Mouse (Mus musculus) naive thymus-derived CD4-positive, alpha-beta T cell, adult 2 months (primary cell): ENCODE data around the gene Pip4k2c.

Experiments
- DNase-seq: peaks from one replicate; pipeline ENCODE4 v3.0.0-alpha.2; 2011; ENCODE audit warnings: low read depth

Gene Pip4k2c

DNA sequence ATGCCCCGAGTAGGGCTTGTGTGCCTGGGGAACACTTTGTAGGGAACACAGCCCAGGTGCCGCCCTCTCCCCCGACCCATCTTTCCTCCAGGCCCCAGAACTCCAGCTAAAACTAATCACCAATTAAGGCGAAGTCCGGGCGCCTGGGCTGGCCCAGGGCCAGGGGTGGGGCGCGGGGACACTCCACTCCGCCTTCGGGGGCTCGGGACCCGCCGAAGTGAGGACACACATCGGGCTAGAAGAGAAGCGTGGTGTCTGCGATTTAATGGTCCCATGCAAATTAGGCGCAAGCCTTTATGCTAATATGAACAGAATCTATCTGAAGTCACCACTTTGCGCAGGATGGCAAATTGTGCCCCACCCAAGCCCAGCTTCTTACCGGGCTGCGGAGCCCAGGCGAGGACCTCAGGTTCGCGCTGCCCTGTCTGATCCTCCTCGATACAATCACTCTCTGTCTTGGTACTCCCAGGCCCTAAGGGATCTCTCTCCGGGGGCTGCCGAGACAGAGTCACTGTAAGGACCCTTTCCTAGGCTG is 22.2 kb downstream of the Pip4k2c start:
- DNase-seq: peak; percentile 50

DNA sequence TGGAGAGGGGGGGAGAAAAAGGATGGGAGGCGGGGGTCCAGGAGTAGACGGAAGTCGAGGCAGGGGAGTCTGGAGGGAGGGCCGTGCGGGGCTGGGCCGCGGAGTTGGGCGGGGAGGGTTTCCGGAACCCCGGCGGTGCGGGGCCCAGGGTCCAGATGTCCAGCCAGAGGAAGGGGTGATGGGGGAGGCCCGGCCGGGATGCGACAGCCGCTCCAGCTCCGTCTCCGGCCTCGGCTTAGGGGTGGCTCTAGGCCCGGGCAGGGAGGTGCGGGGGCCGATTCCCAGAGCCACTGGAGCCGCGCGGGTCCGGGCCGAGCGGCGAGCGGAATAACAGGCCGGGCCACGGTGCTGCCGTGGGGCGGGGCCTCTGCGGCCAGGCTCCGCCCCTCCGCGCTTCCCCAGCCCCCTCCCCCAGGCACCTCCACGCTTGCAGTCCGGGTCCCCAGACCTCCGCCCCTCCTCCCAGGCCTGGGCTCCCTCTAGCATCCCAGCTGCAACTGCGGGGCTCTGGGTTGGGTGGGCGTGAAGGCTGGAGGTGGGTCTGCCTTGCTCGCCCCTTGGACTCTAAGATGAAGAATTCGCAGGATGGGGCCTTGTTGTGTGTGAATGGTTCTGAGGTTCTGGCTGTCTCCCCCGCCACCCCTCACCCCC is 22.8 kb downstream of the Pip4k2c start:
- DNase-seq: peak; percentile 45

DNA sequence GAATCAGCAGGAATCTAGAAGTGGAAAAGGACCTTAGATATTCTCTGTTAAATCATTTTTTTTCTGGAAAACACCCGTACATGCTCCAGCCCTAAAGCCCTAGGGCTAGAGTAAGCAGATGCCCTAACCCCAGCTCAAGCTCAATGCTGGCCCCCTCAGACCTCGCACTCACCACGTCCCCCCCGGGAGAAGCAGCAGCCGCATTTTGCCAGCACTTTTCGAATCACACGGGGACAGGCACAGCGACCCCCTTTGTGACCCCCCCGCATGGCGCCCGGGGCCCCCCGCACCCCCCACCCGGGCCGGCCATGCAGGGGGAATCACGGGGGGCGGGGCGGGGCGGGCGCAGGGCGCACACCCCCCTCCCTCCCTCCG is 23.3 kb downstream of the Pip4k2c start:
- DNase-seq: peak; percentile 13

DNA sequence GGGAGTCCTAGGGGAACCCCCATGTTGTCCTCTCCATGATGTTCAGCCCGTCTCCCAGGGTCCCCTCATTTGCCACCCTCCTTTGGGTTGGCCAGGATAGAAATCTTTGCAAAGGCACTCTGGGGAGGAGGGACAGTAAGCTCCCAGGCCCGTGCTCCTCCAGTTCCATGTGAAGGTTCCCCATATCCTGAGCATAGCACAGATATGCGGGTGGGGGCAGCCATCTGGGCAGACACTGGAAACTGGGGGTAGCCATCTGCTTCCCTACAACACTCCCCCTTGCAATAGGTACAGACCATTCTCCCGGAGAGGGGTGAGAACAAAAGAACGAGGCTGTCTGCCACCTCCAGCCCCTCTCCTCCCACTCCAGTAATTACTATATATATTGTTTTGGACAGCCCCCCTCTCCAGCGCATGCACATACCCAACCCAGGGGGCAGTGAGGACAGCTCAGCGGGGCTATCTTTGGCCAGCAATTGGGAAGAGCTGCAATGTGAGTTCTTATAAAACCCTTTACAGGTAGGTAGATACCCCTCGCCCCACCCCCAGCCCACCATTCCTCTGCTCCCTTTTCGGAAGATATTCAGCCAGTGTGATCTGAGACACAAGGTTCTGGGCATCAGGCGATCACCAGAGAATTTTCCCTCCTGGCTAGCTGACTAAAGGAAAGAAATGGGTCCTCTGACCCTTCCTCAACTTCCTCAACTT is 23.9 kb downstream of the Pip4k2c start:
- peak; percentile 8 for DNase-seq

DNA sequence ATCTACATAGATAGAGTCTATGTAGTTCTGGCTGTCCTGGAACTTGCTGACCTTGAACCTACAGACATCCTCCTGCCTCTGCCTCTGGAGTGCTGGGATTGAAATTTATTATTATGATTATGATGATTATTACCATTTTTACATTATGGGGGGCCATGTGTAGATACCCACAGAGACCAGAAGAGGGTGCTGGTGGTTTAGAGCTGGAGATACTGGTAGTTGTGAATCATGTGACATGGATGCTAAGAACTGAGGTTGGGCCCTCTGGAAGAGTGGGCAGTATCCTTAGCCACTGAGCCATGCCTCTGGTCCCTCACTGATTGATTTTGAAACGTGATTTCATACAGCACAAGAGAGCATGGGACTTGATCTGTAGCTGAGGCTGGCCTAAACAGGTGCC is 24.9 kb downstream of the Pip4k2c start:
- DNase-seq: peak; percentile 39

DNA sequence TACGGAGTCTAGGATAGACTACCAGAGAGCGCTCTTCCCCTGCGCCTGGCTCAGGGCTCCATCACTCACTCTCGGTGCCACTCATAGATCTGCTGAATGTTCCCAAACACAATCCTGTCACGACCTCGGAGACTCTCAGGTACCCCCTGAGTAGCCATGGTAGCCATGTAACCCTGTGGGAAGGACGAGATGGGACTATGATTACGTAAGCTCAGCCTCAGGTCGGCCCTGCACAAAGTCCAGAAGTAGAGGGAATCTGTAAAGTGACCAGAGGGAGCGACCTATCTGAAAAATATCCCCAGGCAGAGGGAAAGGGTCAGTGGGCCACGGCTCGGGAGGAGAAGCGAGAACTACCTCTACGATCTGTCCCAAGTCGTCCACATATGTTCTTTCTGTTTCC is 25.9 kb downstream of the Pip4k2c start:
- no peak for DNase-seq

DNA sequence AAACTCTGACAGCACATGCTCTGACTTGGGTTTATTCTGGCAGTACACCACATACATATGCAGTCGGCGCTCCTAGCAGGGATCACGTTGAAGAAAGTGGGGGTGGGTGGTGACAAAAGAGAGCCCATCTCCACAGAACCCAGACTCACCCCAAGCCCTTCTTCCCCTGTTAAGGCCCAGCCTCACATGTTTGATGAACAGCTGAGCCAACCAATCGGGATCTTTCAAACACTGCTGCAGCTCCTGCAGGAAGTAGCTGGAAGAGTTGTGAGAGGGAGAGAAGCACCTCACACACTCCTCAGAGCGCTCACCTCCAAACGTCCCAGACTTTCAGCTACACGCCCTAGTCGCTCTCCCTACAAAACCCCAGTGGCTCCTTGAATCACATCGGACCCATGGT is 26.3 kb downstream of the Pip4k2c start:
- DNase-seq: peak; percentile 19

DNA sequence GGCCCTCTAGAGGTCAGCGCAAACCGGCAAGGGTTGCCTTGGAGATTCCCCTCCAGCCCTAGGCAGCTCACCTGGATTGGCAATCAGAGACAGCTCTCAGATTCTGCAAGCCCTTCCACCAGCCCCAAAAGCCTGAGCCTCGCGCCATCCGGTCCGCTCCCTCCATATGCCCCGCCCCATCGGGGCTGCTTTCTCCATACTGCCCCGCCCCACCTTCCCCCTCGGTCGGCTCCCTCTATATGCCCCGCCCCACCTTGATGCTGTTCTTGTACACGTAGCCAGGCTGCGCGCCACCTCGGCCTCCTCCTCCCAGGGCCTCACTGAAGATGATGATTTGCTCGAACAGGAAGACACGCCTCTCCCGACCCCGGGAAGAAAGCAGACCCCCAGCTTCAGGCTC is 27.6 kb downstream of the Pip4k2c start:
- peak; percentile 48 for DNase-seq

DNA sequence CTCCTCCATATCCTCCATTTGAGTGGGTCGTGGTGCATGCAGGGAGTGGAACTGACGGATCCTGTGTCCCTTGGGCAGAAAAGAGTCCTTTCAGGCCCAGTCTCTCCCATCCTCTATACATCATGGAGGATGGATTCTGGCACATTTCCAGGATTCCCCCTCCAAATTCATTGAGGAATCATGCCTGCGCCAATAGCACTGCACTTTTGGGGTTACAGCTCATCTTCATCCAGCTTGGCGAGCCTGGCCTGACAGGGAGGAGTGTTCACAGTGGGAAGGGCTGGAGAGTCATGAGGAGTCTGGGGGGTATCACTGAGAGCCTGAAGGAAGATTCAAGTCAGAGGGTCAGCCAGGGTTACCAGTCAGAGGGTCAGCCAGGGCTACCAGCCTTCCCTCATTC is 28.8 kb downstream of the Pip4k2c start:
- no peak for DNase-seq

DNA sequence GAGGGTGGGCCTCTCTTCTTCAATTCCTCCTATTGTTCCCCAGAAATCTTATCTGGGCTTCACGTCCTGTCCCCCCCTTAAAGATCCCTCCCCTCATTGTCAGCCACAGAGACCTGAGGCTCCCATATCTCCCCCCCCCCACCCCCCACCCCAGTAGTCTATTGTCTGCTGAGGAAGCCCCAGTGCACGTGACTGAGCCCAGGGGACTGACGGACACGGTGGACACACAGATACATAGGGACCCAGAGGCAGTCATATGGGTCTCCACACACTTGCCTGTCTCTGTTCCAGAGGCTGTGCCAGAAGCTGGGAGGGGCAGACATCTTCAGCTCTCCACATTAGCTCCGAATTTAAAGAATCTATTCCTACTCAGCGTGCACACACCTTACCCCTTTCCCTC is 29.8 kb downstream of the Pip4k2c start:
- no peak for DNase-seq

DNA sequence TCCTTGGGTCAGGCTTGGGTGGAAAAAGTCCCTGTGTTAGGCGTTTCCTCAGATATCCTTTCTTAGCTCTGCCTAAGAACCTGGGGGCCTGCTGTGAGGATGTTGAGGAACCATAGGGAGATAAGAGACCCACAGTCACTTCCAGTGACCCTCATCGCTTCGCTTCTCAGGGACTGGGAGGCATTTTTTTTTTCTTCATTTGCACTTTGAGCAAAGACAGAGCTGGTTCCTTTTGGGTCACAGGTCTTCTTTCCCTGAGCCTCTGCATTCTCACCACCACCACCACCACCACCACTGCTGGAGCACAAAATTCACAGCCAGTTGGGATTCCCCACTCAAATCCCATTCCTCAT is 30.7 kb downstream of the Pip4k2c start:
- no peak for DNase-seq

DNA sequence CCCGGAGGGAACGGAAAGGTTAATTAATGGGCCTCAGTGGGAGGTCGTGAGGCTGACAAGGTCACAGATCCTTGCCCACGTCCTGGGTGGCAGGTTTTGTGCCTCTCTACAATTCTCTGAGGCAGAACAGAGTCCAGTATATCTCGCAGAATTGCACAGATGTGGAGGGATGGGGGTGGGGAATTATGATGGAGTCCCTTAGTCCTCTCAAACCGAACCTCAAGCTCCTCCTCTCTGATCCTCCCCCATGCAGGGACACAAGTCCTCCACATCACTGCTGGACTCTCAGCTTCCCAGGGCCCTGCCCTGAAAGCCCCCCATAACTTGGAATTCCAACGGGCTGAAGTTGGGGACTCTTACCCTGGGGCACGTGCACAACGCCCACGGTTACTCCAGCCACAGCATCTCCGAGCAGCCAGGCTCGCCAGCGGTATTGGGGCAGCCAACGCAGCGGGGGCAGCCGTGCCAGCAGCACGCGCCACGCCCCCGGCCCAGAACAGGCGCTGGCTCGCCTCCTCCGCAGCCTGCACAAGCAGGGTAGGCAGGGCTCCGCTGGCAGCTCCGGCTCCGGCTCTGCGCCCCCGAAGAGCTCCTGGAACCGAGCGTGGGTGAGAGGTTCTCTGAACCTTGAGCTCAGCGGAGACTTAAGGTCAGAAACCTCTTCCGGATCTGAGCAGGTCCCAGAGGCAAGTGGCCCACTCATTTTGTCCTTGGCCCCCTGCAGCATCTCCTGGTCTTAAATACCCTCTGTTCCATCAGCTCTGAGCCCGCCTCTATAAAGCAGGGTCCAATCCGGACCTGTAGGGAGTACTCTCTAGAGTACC is 31.3 kb downstream of the Pip4k2c start, which contains the start of gene Slc26a10:
TSS of gene Slc26a10 (minus strand) at position 775 of the 824 bp plus-strand sequence.
- DNase-seq: peak; percentile 42

DNA sequence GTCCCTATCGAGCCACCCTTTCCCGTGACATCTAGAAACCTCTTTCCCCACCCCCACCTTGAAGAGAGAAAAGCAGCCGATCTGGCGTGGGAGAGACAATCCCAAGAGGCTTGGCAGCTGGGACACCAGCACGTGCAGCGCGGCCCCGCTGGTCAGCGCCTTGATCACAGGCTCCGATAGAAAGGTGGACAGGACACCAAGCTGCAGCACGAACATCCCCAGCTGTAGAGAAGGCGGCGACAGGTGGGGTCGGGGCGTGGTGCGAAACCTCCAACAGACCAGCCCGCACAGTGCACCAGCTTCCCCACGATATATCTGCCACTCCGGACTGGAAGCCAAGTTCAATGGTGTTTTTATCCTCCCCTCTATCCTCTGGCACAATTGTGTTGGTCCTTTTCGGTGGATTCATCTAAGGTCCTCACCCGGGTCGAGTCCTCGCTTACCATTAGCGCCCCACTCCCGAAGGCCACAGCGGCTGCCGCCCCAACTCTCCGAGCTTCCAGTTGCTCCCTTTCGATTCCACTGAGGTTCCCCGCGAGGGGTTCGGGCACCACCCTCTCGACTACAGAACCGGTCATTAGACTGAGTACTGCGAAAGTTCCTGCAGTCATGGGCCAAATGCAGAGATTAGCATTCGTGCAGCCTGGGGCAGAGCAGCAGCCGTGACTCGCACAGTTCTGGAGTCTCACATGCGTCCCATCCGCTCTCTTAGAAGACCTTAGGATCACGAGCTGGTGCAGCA is 32.9 kb downstream of the Pip4k2c start:
- DNase-seq: peak; percentile 48

DNA sequence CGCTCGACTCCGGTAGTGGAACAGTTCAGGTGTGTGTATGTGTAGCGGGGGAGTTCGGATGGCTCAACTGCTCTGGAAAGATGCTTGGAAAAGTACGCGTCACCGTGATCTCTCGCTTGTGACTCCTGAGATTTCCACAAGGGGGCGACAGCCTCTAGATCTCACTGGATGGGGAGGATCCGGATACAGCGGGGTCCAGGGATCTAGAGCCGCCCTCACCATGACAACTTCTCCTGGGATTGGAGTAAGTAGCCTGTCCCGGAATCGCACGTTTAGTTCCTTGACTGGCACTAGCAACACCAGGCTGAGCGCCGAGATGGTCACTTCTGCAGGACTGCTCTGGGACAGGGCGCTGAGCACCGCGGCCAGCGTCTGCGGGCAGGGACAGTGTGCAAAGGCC is 33.7 kb downstream of the Pip4k2c start:
- peak; percentile 82 for DNase-seq

DNA sequence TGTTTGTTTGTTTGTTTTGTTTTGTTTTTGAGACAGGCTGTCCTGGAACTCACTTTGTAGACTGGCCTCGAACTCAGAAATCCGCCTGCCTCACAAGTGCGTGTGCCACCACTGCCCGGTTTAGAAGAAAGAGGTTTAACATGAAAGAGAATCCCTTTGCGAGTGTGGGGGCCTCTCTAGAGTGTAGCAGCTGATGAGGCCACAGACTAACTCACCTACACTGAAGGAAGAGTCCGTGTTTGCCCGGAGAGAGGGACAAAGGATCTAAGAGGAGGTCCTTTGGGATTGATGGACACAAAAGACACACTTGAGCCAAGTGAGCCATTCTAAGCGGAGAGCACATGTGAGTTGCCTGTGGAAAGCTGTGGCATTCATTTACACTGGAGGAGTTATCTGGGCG is 34.1 kb downstream of the Pip4k2c start:
- no peak for DNase-seq

DNA sequence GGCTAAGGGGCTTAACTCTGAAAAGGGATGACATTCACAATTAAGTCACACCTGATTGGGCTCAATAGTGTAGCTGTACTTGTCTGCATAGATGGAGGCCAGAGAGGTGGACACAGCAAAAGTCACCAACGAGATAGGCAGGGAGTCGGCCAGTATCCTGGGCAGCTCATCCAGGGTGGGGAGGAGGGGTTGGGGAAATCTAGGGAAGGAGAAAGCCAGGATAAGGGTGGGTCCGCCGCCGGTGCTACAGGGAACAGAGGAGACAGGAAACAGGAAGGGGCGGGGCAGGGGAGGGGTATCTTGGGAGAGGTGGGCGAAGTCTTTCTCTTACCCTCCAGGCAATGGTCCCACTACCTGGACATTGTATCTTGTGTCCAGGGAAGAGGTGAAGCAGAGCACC is 34.6 kb downstream of the Pip4k2c start:
- no peak for DNase-seq

DNA sequence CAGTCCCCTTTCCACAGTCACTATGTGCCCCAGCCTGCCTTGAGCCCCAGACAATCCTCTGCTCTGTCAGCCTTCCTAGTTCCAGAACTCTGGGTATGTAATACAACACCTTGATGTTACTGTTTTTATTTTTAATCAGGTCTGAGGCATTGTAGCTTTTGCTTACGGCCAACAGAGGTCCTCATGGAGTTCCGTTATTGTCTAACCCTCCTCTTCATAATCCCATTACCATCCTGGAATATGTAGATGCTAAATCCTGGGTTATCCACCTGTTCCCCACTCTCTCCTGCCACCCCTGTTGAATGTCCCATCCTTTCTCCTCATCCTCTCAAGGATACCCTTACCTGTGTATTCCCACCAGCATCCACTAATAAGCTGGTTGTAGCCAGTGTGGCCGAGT is 35.2 kb downstream of the Pip4k2c start:
- DNase-seq: peak; percentile 40

DNA sequence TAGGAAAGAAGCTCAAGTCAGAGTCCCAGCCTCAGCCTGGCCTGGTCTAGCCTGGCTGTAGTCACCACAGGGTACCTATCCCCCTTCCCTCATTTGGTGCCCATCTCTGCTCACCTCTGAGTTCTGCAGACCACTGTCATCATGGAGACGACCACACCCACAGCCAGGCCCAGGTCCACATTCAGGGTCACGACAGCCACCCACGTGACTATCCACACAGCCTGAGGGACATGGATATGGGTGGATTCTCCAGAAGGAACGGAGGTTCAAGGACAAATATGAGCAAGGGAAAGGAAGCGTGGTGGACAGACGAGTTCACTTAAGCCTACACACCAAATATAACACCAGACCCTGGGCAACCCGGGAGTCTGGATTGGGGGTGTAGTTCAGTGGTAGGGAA is 37.2 kb downstream of the Pip4k2c start:
- no peak for DNase-seq

DNA sequence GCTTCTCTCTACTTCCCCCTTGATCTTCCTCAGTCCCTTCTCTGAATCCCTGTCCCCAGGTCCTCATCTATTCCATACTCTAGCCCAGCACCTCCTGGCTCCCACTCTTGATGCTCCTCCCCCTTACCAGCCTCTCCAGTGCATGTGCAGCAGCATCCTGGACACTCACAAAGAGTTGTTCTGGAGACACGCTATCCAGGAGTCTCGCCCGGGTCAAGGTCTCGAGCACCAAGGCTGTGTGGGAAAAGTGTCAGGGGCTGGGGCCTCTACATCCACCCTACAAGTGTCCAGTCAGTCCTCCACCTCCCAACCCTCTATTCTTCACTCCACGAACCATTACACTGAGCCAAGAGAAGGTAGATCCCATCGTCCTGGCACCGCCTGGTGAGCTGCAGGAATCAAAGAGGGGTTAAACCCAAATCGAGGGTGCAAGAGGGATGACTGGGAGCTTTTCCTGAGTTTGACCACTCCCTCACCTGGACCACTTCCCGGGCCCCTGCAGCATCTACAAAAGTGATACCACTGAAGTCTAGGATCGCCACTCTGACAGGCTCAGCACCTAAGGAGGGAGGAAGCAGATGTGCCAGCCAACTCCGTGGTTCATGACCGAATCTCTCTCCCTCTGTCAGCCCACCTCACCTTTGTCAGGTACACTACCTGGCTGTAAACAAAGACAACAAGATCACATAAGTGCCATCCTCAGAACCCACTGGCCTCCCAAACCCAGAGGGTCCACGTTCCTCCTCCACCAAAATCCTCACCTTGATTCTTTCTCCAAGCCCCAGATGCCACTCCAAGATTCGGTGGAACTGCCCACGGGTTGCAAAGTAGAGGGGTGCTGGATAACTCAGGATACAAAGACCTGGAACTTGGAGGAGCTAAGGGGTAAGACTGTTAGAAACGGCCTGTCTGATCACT is 38.0 kb downstream of the Pip4k2c start:
- DNase-seq: no peak

DNA sequence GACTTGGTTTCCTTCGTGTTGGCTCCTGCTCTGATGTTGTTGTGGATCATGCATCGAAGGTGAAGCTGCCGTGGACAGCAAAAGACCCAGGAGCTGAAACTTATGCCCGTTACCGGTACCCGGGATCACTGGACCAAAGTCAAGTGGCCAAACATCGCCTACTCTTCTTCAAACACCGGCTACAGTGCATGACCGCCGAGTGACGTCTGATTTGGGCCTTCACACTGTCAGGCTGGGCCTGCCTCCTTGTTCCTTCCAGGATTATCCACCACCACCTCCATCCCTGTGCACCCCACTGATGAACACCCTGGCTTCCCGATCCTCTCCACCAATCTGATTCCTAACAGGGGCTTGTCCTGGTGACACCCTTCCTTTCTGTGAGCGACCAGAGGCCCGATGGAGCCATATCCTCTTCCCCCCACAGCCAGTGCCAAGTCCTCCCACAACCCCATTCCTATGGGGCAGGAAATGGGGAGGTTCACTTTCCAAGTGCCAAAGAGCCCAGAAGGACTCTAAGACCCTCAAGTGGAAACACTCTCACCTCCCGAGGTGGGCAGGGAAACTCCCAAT is 39.7 kb downstream of the Pip4k2c start:
- no peak for DNase-seq

DNA sequence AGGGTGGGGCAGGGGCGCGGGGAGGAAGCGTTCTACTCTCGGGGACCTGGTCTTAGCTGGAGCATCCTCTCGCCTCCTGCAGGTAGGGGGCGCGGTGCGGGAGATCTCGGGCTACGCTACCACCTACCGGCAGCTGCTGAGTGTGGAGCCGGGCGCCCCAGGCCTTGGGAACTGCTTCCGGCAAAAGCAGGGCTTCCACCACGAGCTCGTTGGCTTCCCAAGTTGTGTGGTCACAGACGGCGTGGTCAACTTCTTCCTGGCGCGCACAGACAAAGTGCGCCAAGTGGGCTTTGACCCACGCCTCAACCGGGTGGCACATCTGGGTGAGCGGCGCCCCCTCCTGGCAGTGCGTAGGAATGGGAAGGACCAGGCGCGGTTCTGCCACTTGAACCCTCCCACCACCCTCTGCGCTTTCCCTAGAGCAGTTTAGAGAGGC is 40.5 kb downstream of the Pip4k2c start:
- DNase-seq: peak; percentile 93
